Mouse (Mus musculus) layer of hippocampus, postnatal 10 days (tissue): ENCODE measurements around the gene Polr2c. TPM values are rescaled to one million over a fixed set of nuclear protein-coding genes. Genes with fewer than 3 reads are reported as not detected.

Source experiments
- DNase-seq, 2 experiments: peaks; one replicate each; pipeline ENCODE4 v3.0.0; 2021; ENCODE audit warnings: low spot score in 2 of 2
- total RNA-seq, 2 experiments: library from RNA; stranded (reverse); gene quantifications; 2 replicates each; pipeline ENCODE4 v1.2.3; 2021

Gene Polr2c
- total RNA-seq, 2 experiments from 2014 or later = 52.8 to 58.3 TPM

DNA sequence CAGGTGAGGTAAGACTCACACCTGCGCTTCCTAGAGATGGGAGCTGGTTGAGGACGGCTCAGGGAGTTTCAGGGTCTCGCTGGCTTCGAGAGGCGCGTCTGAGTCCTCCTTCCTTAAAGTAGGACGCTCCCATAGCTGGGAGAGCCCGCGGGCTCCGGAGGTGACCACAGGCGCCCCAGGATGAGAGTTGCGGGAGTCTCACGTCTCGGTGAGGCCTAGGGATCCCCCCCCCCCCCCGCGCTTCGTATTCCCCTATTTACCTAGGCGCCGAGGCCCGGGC lies 18.6 kb downstream of the Polr2c start:
- DNase-seq = no peak

DNA sequence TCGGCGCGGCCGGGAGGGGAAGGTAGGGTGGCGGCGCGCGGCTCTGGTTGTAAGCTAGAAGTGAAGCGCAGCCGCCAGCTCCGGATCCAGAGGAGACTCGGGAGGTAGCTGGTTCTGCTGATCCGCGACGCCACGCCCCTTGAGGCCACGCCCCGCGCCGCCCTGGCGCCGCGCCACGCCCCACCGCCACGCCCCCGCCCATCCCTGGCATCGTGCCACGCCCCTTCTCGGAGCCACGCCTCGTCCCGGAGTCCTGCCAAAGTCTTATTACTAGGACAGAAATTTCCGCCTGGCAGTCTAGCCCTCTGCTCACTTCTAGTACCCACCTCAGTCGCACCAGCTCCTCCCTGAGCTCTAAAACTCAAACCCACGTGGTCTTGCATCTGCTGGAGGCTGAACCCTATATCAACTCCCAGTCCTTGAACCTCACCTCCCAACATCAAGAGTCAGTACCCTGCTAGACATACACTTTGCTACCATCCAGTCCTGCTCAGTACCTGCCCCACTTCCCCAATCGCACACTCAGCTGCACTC lies 19.0 kb downstream of the Polr2c start, which contains the start of gene Dok4:
Gene Dok4 (minus strand): TSS at position 134 of the 534 bp plus-strand sequence.
- peak; percentile 66 to 77 for DNase-seq

DNA sequence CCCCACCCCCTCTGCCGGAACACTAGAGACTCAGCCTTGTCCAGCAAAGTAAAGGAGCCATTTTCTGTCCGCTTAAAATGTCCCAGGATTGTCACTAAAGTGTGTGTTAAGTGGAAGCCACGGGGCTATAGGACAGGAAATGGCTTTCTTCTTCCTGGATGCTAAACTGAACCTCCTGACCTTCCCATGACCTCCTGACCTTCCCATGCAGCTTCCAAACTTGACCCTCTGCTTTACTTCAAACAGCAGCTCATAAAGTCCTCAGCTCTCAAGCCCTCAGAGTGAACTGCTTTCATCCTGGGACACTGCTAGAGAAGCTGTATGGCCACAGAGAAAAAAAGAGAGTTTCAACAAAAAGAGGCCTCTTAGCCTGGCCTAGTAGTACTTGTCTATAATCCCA lies 19.6 kb downstream of the Polr2c start:
- DNase-seq = no peak

DNA sequence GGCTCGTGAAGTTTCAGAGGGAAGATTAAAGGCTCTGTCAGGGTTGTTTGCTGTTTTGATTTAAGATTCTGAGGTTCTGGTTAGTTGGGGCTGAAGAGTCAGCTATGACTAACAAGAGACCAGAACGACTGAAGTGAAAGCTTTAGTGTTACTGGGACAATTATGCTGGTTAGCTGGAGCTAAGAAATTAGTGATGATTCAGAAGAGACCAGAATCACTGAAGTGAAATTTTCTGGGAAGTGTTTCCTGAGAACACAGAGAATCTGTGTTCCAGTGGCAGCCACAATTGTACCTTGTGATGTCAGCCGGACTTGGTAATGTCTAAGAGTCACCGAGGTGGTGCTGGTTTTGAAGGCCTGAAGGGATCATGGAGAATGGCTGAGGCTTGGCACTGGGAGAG lies 23.5 kb downstream of the Polr2c start:
- no peak for DNase-seq

DNA sequence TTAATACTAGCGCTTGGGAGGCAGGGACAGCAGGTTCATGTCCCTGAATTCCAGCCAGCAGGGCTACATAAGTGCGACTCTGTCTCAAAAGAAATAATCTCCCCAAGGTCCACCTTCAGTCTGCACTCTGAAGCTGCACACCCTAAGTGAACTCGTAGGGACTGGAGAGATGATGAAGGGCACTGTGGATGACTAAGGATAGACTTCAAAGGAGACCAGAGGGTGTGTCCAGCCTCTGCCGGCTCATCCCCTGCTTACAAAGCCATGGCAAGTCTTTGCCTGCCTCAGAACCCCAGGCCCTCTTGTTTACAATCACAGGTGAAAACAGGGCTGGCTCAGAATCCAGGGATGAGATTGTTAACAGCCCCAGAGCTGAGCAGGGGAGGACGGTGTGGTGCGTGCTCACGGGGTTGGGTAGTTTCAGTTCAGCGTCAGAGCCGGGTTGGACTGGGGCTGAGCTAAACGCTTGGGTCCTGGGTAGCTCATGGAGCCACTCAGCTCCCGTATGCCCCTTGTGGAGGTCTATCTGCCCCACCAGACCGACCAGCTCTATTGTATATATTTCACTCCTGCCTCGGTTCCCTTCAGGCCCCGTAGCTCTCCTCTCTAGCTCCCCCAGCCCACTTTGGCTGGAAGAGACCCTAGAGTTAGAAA lies 31.3 kb downstream of the Polr2c start:
- DNase-seq = no peak

DNA sequence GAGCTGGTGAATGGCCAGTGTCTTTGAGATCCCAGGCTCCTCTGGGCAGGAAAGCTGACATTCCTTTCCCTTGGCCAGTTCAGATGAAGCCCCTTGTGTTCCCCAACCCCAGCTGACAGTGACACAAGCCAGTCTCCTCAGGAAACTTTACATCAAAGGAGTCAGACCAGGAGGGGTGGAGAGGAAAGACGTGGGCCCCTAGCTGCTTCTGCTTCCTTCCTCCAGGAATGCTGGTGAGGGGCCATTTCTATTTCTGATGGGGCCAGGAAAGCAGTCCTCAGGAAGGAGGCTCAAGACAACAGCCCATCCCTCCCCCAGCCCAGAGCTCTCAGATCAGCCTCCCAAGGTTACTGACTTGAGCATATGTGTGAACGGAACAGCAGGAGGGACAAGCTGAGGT lies 35.7 kb downstream of the Polr2c start:
- DNase-seq = no peak

DNA sequence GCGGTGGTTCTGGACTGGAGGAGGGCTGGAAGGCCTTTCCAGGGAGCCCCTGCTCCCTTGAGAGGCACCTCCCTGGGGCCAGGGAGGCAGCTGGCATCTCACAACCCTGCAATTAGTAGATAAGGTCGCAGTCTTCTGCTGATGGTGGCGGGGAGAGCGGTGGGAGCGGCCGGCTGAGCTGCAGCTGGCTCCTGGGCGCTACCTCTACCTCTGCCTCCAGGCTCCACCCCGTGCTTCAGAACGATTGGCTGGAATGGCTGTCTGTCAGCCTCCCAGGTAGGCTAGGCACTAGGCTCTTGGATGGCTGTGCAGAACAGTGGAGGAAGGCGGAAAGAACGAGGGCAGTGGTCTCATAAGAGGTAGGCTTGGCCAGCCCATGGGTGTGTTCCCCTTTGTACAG lies 42.0 kb downstream of the Polr2c start:
- no peak for DNase-seq

DNA sequence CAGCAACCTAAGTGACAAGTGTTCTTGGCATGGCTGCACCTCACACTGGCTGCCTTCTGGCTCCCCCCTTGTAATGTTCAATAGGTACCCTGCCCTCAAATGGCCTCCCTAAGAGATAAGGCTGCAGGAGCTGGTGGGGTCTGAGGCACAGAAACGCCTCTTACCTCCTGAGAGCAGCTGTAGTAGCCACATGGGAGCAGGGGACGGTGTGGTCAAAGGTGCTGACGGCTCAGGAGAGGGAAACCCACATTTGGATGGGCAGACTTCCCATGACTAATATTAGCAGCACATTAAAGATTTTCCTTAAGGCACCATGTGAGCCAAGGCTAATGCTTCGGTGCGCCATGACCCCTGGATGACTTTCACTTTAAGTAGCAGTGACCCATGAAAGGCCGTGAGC lies 43.4 kb downstream of the Polr2c start:
- no peak for DNase-seq

DNA sequence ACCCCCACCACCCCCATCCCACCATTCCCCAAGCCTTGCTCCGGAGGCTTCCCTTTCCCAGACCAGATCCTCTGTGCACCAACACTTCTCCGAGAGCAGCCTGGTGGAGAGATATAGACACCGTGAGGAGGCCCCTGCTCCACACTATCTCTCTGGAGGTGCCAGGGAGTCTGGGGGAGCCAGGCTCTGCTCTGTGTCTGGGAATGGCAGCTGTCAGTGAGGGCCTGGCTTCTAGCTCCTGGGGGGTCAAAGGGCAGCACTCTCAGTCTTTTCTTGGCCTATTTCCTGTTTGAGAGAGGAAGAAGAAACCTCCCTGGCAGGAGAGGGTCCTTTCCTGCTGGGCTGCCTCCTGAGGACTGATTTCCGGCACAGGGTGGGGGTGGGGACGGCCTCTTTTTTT lies 43.8 kb downstream of the Polr2c start:
- DNase-seq = no peak

DNA sequence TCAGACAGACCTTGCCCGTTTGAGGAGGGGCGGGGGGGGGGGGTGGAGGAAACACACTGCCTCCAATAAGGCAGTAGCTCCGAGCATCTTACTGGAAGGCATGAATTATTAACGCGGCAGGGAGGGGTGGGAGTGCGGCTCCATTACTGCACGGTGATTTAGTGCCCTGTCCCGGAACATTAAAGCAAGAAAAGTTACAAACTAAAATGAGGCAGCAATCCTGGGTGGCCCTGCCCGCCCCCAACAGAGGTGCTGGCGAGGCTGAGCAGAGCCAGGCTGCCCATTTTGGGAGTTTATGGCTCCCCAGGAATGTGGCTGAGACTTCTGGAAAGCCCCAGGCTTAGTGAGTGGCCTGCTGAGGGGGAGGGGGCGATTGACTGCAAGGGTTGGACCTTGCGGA lies 46.5 kb downstream of the Polr2c start:
- no peak for DNase-seq

DNA sequence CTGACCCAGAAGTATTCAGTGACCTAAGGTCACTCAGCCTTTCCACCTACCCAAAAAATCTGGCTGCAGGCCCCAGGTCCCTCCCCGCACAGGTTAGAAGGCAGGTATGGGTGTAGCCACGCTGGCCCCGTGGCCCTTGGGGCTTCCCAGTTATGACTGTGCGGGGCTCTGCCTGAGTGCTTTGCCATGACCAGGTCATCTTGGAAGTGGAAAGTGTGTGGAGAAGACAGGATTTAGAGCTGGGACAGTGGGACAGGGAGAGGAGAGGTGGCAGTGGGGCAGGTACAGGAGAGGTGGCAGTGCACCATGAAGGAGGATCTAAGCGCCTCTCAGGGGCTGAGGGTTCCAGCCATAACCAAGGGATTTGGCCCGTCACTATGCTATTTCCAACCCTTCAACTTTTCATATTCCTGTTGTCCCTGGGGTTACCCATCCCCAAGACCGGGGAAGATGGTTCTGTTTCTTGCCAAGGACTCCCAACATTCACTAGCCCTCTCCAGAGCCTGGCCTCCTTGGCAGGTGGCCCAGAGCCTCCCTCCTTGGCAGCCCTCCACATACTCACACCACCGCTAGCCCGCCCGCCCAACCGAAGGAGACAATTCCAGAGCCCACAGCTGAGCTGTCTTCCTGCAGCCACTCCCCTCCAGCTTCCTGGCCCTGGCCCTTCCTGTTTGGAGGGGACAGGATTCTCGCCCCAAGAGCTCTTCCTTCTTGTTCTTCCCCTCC lies 47.4 kb downstream of the Polr2c start:
- peak; percentile 77 to 79 for DNase-seq

DNA sequence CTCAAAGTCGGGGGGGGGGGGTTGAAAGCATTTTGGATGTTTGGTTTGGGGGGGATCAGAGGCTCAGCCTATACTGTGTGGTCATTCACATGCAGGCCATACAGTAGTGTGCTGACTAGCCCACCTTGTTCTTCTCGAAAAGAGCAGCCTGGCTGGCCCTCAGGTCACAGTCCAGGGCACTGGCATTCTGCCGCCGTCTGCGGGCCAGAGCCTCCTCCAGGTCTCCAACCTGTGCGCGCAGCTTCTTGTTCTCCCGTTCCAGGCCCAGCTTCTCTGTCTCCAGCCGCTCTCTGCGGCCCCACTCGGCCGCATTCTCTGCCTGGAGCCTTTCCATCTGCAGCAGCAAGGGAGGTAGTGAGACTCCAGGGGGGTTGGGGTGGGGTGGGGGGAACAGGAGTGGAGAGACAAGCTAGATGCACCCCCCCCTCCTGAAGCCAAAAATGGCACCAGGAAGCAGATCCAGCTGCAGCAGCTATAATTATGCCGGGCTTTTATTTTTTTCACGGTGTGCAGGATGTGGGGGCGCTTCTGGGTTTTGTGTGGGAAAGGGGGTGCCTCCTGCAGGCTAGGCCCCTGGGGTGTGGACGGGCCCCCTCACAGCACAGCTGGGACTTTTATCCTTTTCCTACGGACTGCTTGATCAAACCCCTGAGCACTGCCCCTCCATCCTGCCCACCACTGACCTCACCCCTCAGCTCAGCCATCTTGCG lies 50.5 kb downstream of the Polr2c start:
- no peak for DNase-seq

DNA sequence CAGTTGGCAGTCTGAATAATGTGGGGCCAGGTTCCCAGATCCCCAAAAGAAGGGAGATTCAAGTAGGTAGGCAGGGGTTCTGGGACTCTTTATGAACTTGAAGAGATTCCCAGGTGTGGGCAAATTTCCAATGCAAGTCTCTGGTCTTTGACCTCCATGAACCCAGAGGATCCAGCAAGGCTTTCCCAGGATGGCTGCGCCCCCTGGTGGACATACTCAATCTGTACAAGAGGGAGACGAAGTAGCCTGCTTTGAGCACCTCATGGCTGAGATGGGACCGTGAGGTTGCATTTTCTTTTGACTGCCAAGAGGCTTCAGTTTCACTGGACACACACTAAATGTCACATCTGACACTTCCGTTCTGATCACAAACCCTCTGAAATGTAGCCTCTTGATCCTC lies 51.6 kb downstream of the Polr2c start:
- peak; percentile 74 to 79 for DNase-seq

DNA sequence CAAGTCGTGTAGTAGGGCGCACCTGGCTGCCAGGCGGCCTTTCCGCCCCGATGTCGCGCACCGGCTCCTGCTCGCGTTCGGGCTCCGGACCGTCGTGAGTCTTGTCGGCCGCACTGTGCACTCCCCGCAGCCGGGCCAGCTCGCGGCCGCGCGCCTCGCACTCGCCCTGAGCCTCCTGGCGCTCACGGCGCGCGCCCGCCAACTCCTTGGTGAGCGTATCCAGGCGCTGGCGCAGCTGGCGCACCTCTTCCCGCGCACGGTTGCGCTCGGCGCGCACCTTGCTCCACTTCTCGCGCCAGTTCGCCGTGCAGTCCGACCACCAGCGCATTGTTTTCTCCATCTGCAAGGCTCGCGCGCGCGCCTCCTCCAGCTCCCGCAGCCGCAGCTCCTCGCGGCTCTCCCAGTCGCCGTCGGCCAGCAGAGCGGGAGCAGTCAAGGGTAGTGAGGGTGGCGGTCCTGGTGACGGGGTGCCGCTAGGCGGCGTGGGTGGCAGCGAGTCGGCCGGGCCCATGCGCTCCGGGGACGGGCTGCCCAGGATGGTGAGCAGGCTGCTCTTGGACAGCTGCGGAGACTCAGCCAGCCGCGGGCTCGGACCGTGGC lies 55.9 kb downstream of the Polr2c start:
- peak; percentile 62 to 76 for DNase-seq

DNA sequence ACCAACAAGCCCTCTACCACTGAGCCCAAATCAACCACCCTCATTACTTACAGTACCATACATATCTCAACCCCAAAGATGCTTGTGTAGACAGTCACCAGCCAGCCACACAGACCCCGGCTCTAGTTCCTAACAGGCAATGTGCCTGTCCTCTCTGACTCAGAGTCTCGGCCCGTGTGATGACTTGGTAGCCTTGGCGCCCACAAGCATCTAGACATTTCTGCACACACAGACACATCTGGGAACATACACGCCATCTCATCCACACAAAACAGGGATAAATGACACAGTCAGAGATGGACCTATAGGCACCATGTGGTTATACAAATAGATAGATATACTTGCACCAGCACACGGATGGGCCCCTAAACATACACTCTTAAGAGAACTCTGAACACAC lies 57.0 kb downstream of the Polr2c start:
- no peak for DNase-seq

DNA sequence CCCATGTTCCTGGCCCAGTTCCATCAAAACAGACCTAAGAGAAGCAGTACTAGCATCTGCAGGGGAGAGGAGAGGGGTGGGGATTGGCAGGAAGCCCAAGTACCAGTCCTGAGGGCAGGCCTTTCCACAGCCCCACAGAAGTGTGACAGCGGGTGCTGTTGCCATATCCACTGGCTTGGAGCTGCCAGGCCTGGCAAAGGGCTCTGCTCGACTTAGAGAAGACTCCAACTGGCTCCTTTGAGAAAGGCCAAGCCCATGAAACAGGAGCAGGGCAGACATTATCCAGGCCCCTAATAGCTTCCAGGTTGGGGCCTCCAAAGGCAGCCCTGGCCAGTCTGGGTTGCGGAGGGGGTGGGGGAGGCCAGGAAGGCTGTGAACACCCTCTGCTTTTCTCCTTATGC lies 57.5 kb downstream of the Polr2c start:
- DNase-seq = peak; percentile 36 to 38

DNA sequence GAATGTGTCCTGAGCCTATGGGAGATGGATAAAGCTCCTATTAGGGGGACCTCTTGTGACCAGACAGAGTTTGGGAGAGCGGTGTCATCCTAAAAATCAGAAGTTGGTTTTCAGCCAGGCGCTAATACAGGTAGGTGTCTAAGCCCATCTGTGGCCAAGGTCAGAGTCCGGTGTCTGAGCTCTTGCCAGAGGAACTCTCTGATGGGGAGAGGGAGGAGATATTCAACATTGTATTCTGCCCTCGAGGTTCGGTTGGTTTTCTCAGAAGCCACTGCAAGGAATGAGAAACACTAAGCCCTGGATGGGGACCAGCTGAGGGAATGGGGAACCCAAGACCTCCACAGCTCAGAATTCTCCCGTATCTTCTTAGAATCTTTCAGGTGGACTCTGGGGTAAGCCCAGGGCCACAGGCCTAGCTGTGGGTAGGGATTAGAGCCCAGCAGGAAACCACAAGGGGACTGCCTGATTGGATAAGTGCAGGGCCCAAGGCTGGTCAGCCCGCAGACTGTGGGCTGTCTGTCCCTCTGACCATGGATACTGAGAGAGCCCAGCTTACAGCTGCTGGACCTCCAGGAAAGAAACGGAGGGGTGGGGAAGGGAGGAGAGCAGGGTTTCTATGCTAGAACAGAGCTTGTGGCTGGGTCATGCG lies 59.2 kb downstream of the Polr2c start:
- DNase-seq = no peak

DNA sequence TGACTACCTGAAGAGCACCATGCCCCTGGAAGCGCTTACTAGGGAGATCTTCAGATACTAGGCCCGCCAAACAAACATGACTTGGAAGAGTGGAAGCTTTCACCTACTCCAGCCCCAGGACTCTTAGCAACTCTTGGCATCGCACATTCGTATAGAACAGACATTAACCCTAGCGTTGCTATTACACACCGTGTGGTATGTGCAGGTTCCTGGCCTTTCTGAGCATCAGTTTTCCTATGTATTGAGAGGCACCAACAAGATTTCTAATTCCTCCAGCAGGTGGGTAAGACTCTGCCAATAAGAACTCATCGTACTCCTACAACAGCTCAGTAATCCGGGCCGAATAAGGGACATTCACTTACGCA lies 59.7 kb downstream of the Polr2c start:
- no peak for DNase-seq

DNA sequence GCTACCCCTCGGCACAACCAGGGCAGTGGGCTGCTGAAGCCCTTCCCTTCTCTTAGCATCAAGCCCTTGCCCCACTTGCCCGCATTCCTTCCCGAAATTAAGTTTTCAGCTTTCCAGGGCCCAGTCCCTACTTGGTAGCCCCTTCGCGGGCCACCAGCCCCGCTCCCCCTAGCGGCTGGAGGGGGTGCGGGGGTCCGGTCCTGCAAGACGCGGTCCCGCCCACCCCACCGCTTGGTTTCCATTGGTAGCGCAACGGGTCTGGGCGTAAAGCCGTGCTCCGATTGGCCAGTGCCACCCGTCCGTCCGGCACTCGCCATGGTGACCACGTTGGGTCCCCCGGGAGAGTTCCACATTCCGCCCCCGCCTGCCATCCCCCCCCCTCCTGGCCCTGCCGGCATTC lies 60.1 kb downstream of the Polr2c start:
- DNase-seq = peak; percentile 87 to 89

DNA sequence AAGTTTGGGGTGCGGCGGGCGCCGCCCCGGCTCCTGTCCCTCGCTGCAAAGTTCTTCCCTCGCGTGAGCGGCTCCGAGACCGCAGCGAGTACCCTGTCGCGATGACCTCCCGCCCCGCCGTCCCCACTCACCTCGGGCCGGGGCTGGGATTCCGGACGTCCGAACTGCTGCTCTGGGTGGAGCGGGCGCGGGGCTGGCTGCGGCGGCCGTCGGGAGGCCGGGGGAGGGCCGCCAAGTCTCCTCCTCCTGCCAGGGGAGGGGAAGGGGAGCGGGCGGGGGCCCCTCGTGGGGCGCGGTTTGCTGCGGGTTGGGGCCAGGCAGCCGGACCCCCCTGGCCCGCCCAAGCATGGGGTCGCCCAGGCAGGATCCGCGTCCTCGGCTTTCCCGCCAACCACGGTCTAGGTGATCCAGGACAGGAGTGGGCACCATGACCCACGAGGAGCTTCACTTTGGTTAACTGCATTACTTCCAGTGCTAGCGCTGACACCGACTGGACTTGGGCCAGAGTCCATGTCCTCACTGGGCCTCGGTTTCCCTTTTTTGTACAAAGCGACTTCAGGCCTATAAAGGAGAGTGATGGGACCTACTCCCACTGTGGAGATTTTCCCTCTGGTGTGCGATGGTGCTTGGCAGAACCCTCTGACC lies 60.7 kb downstream of the Polr2c start, which contains the start of gene Ccdc102a:
Gene Ccdc102a (minus strand): TSS at position 248 of the 645 bp plus-strand sequence.
- DNase-seq = peak in 1 of 2 experiments; percentile 44

DNA sequence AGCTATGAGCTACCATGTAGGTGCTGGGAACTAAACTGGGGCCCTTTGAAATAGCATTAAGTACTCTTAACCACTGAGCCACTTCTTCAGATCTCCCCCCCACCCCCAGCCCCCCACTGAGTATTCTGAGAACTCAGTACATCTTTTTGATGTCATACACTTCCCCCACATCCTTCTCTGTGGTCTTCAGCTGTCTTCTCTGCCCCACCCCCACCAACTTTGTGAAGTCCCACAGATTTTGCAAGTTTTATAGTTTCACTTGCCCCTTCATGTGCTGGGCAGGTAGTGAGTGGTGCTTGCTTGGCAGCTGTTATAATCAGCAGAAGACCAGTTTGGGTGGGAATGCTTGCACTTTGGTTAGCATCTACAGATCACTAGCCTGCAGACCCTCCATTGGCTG lies 62.0 kb downstream of the Polr2c start:
- no peak for DNase-seq
